Mouse (Mus musculus) myocyte (in vitro differentiated cells): ENCODE data around the gene Rbm20. TPM values are rescaled to one million over a fixed set of nuclear protein-coding genes. Genes with fewer than 3 reads are reported as not detected.

Experiments
- H3K27me3 ChIP-seq: one replicate; pipeline ENCODE4 v1.6.1; 2011; ENCODE audit not compliant: control insufficient read depth, insufficient read depth, insufficient read length
- H3K36me3 ChIP-seq: one replicate; pipeline ENCODE4 v1.6.1; 2011; ENCODE audit not compliant: control insufficient read depth, insufficient read depth
- H3K4me2 ChIP-seq: one replicate; pipeline ENCODE4 v1.6.1; 2011; ENCODE audit warnings: low read depth, control low read depth
- H3K4me3 ChIP-seq: one replicate; pipeline ENCODE4 v1.5.1; 2011; ENCODE audit warnings: mild to moderate bottlenecking, control low read depth, moderate library complexity
- H3K79me2 ChIP-seq: one replicate; pipeline ENCODE4 v1.6.1; 2011; ENCODE audit not compliant: control insufficient read depth, insufficient read depth
- H3ac ChIP-seq: one replicate; pipeline ENCODE4 v1.6.1; 2011; ENCODE audit not compliant: control insufficient read depth, insufficient read length
- CEBPB ChIP-seq: IDR thresholded peaks from 2 replicates; pipeline ENCODE4 v1.6.1; 2011; ENCODE audit warnings: mild to moderate bottlenecking, moderate library complexity; ENCODE audit not compliant: poor library complexity, insufficient read depth, severe bottlenecking
- E2F4 ChIP-seq: IDR thresholded peaks from one replicate; pipeline ENCODE4 v1.6.1; 2011; ENCODE audit warnings: mild to moderate bottlenecking, control low read depth, moderate library complexity; ENCODE audit not compliant: insufficient read depth
- MAX ChIP-seq: IDR thresholded peaks from one replicate; pipeline ENCODE4 v1.6.1; 2011; ENCODE audit warnings: low read depth, mild to moderate bottlenecking, control low read depth
- MYOD1 ChIP-seq, 3 experiments: IDR thresholded peaks; one replicate each; pipeline ENCODE4 v1.6.1; 2011; ENCODE audit warnings: control low read depth in 2 of 3, low read depth in 2 of 3, mild to moderate bottlenecking in 2 of 3, moderate library complexity in 1 of 3; ENCODE audit not compliant: insufficient read length in 2 of 3, control insufficient read depth in 1 of 3
- MYOG ChIP-seq, 3 experiments: IDR thresholded peaks; one replicate each; pipeline ENCODE4 v1.6.1; 2011; ENCODE audit warnings: control low read depth in 2 of 3, low read depth in 2 of 3, mild to moderate bottlenecking in 2 of 3; ENCODE audit not compliant: insufficient read length in 2 of 3, control insufficient read depth in 1 of 3, insufficient read depth in 1 of 3
- POLR2A ChIP-seq: IDR thresholded peaks from one replicate; pipeline ENCODE4 v1.6.1; 2011; ENCODE audit warnings: low read depth, mild to moderate bottlenecking, control low read depth, moderate library complexity; ENCODE audit not compliant: insufficient read length
- POLR2AphosphoS2 ChIP-seq: IDR thresholded peaks from one replicate; pipeline ENCODE4 v1.6.1; 2011; ENCODE audit warnings: low read depth, control low read depth; ENCODE audit not compliant: insufficient read length
- REST ChIP-seq: IDR thresholded peaks from one replicate; pipeline ENCODE4 v1.6.1; 2011; ENCODE audit warnings: mild to moderate bottlenecking, control low read depth, moderate library complexity; ENCODE audit not compliant: insufficient read depth, insufficient read length
- SRF ChIP-seq: IDR thresholded peaks from one replicate; pipeline ENCODE4 v1.6.1; 2011; ENCODE audit warnings: low read depth; ENCODE audit not compliant: control insufficient read depth, insufficient read length
- TCF12 ChIP-seq: IDR thresholded peaks from one replicate; pipeline ENCODE4 v1.6.1; 2011; ENCODE audit warnings: mild to moderate bottlenecking, control low read depth; ENCODE audit not compliant: poor library complexity, insufficient read depth, severe bottlenecking
- TCF3 ChIP-seq: IDR thresholded peaks from one replicate; pipeline ENCODE4 v1.6.1; 2011; ENCODE audit warnings: low read depth, control low read depth; ENCODE audit not compliant: insufficient read length
- USF1 ChIP-seq: IDR thresholded peaks from one replicate; pipeline ENCODE4 v1.6.1; 2011; ENCODE audit warnings: low read depth, mild to moderate bottlenecking, control low read depth, moderate library complexity
- polyA plus RNA-seq: library from polyadenylated mRNA; unstranded; fragments of >200 nt; fragmentation: generic; extraction: Trizol; gene quantifications from one replicate; pipeline ENCODE4 v1.2.1, GENCODE M21; 2012; ENCODE audit warnings: missing spikeins

Rbm20 gene
- polyA plus RNA-seq, 1 experiment: 35.4 TPM

GRCm38 (mm10) chr19:53885450-53885849 lies 208.3 kb downstream of the Rbm20 start:
- Histone ChIP-seq H3K4me3 (no peak overlapping the region), H3ac (no peak overlapping the region), H3K27me3 (no peaks in the 10 kb centered on the region), H3K4me2 (no peak overlapping the region), H3K36me3 (no peaks in the 10 kb centered on the region), H3K79me2 (no peaks in the 10 kb centered on the region)
- TF ChIP-seq CEBPB: no peak
- TF ChIP-seq MYOD1 (IDR thresholded peaks at IDR 0.05; ENCODE audit: control insufficient read depth in 1 of 3, insufficient read length in 2 of 3, low read depth in 2 of 3): no peak
- TF ChIP-seq POLR2A: no peak
- no peak for TF ChIP-seq TCF3

GRCm38 (mm10) chr19:53886576-53887370 lies 209.7 kb downstream of the Rbm20 start:
- H3K27me3 ChIP-seq: no peaks in the 10 kb centered on the region
- H3K79me2 ChIP-seq: no peaks in the 10 kb centered on the region
- no peak overlapping the region for H3K4me3 ChIP-seq
- no peak overlapping the region for H3ac ChIP-seq
- H3K4me2 ChIP-seq: no peak overlapping the region
- TF ChIP-seq CEBPB: no peak
- no peak for TF ChIP-seq USF1
- no peak for TF ChIP-seq POLR2A
- TF ChIP-seq SRF: no peak
- no peak for TF ChIP-seq POLR2AphosphoS2
- no peak for TF ChIP-seq TCF3
- no peak for TF ChIP-seq REST
- TF ChIP-seq TCF12: no peak
- TF ChIP-seq MAX: no peak
- TF ChIP-seq MYOD1 (IDR thresholded peaks at IDR 0.05; ENCODE audit: control insufficient read depth in 1 of 3, insufficient read length in 2 of 3, low read depth in 2 of 3): no peak
- no peak for TF ChIP-seq E2F4
- H3K36me3 ChIP-seq: no peaks in the 10 kb centered on the region

GRCm38 (mm10) chr19:53887822-53888221 lies 210.7 kb downstream of the Rbm20 start:
- H3ac ChIP-seq: no peak overlapping the region
- H3K27me3 ChIP-seq: no peaks in the 10 kb centered on the region
- H3K4me2 ChIP-seq: no peak overlapping the region
- TF ChIP-seq CEBPB: no peak
- TF ChIP-seq SRF: no peak
- TF ChIP-seq USF1: no peak
- TF ChIP-seq MAX: no peak
- TF ChIP-seq MYOD1 (IDR thresholded peaks at IDR 0.05; ENCODE audit: control insufficient read depth in 1 of 3, insufficient read length in 2 of 3, low read depth in 2 of 3): no peak
- no peaks in the 10 kb centered on the region for H3K79me2 ChIP-seq
- H3K4me3 ChIP-seq: no peak overlapping the region
- no peaks in the 10 kb centered on the region for H3K36me3 ChIP-seq

GRCm38 (mm10) chr19:53888331-53888730 lies 211.2 kb downstream of the Rbm20 start:
- no peaks in the 10 kb centered on the region for H3K27me3 ChIP-seq
- H3ac ChIP-seq: no peak overlapping the region
- H3K36me3 ChIP-seq: no peaks in the 10 kb centered on the region
- no peak for TF ChIP-seq CEBPB
- no peak for TF ChIP-seq USF1
- no peak for TF ChIP-seq POLR2A
- TF ChIP-seq MAX: no peak
- no peak for TF ChIP-seq TCF3
- TF ChIP-seq TCF12: no peak
- no peak for TF ChIP-seq MYOG (IDR thresholded peaks at IDR 0.05; ENCODE audit: control insufficient read depth in 1 of 3, insufficient read depth in 1 of 3, insufficient read length in 2 of 3, low read depth in 2 of 3)
- no peak for TF ChIP-seq POLR2AphosphoS2
- TF ChIP-seq SRF: no peak
- TF ChIP-seq E2F4: no peak
- TF ChIP-seq REST: no peak
- H3K4me2 ChIP-seq: no peak overlapping the region
- H3K4me3 ChIP-seq: no peak overlapping the region
- H3K79me2 ChIP-seq: no peaks in the 10 kb centered on the region

GRCm38 (mm10) chr19:53889555-53889954 lies 212.4 kb downstream of the Rbm20 start:
- Histone ChIP-seq H3K79me2 (no peaks in the 10 kb centered on the region), H3K4me3 (no peak overlapping the region), H3K4me2 (no peak overlapping the region), H3ac (no peak overlapping the region), H3K36me3 (no peaks in the 10 kb centered on the region), H3K27me3 (no peaks in the 10 kb centered on the region)
- no peak for TF ChIP-seq REST
- TF ChIP-seq TCF12: no peak
- no peak for TF ChIP-seq CEBPB
- no peak for TF ChIP-seq TCF3
- TF ChIP-seq E2F4: no peak
- no peak for TF ChIP-seq MYOD1 (IDR thresholded peaks at IDR 0.05; ENCODE audit: control insufficient read depth in 1 of 3, insufficient read length in 2 of 3, low read depth in 2 of 3)
- no peak for TF ChIP-seq SRF
- no peak for TF ChIP-seq MAX
- no peak for TF ChIP-seq USF1
- no peak for TF ChIP-seq POLR2AphosphoS2
- no peak for TF ChIP-seq MYOG (IDR thresholded peaks at IDR 0.05; ENCODE audit: control insufficient read depth in 1 of 3, insufficient read depth in 1 of 3, insufficient read length in 2 of 3, low read depth in 2 of 3)
- no peak for TF ChIP-seq POLR2A
